Mouse (Mus musculus): ENCODE measurements at regions not wholly inside any gene's neighbourhood (a gene's known extent, or its start where the extent isn't known, plus 50 kb on each side); places are given as distances from the start of the nearest gene placed in this dataset.

DNA sequence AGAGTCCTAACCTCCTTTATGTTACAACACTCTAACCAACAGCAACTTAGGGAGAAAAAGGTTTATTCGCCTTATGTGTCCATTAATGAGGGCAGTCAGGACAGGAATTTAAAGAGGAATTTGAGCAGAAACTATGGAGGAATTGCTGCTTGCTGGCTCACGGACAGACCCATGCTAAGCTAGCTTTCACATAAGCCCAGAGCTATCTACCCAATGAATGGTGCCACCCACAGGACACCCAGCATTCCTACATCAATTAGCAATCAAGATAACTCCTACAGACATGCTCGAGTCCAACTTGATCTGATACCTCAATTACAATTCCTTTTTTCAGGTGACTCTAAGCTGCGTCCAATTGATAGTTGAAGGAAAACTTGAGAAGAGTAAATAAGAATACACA lies 1021.2 kb upstream of the Gm7489 start:
- 91% methylated on average over 4 of the region's 4 CpGs for WGBS
- Histone ChIP-seq H3K27ac (ENCODE audit: low read depth, low read length) (no peak overlapping the region), H3K9ac (replicated peaks; ENCODE audit: low read depth, low read length) (no peak overlapping the region), H3K27me3 (ENCODE audit: control insufficient read depth, insufficient read depth, low read length) (no peaks in the 10 kb centered on the region), H3K9me3 (ENCODE audit: control insufficient read depth, low read length) (no peaks in the 10 kb centered on the region), H3K4me3 (ENCODE audit: low read depth, low read length) (no peak overlapping the region), H3K4me2 (ENCODE audit: low read depth, low read length) (no peak overlapping the region), H3K36me3 (ENCODE audit: control insufficient read depth, insufficient read depth, low read length) (no peaks in the 10 kb centered on the region), H3K4me1 (ENCODE audit: control insufficient read depth, insufficient read depth, low read length) (no peaks in the 10 kb centered on the region)
- ATAC-seq (ENCODE audit: low read depth) = no peak

DNA sequence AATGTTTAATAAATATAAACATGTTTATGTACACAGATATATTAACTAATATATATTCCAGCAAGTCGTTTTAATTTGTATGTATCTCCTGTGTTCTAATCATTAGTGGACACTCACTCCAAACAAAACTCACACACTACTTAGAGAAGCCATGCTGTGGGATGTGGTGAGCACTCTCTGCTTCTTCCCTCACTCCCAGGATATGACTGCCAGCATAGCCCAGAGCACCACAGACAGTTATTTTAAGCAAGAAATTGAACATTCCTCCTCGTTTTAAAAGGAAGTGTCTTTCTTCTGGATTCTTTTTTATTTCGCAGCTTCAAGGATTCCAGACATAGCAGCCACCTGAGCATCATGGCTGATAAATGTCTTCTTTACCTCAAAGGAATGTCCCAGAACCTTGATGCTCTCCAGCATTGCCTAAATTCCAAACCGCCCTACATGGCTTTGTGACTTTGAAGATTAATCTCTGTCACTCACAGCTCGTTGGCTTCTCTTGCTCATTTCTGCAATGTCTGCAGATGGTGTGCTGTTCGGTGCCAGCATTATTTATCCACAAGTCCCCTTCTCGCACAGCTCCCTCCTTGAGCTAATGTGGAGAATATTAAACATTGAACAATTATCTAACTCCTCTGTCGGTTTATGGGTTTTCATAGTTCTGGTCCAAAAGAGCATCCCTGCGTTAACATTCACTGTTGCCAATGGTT lies 992.3 kb upstream of the Gm7489 start:
- ATAC-seq (ENCODE audit: low read depth) = no peak
- Histone ChIP-seq H3K9ac (replicated peaks; ENCODE audit: low read depth, low read length) (no peak overlapping the region), H3K4me1 (ENCODE audit: control insufficient read depth, insufficient read depth, low read length) (no peaks in the 10 kb centered on the region), H3K4me3 (ENCODE audit: low read depth, low read length) (no peak overlapping the region), H3K27me3 (ENCODE audit: control insufficient read depth, insufficient read depth, low read length) (no peaks in the 10 kb centered on the region), H3K9me3 (ENCODE audit: control insufficient read depth, low read length) (no peaks in the 10 kb centered on the region), H3K36me3 (ENCODE audit: control insufficient read depth, insufficient read depth, low read length) (no peaks in the 10 kb centered on the region), H3K27ac (ENCODE audit: low read depth, low read length) (no peak overlapping the region), H3K4me2 (ENCODE audit: low read depth, low read length) (no peak overlapping the region)
- 79% methylated on average over 9 of the region's 9 CpGs for WGBS

DNA sequence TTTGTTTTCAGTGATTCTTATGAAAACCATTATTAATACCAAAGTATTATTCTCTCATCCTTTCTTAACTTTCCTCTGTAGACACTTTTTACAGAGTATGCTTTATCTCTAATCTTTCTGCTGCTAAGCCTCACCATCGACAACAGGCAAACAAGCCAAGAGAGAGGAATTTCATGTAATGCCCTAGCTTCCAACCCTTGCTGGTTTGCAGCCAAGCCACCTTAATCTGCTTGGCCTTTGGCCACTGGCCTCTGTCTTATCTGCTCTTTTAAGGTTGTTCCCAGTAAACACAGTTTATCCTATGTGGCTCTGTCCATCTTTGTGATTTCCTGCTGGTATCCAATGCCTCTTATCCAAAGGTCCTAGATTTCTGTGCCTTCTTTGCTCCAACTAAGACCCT lies 986.6 kb upstream of the Gm7489 start:
- H3K9me3 ChIP-seq (ENCODE audit: control insufficient read depth, low read length) = no peaks in the 10 kb centered on the region
- H3K27me3 ChIP-seq (ENCODE audit: control insufficient read depth, insufficient read depth, low read length) = no peaks in the 10 kb centered on the region
- WGBS = 90% methylated on average over 1 of the region's 1 CpGs
- no peak overlapping the region for H3K4me3 ChIP-seq (ENCODE audit: low read depth, low read length)
- no peak overlapping the region for H3K27ac ChIP-seq (ENCODE audit: low read depth, low read length)
- H3K9ac ChIP-seq (replicated peaks; ENCODE audit: low read depth, low read length) = no peak overlapping the region
- H3K4me2 ChIP-seq (ENCODE audit: low read depth, low read length) = no peak overlapping the region
- H3K36me3 ChIP-seq (ENCODE audit: control insufficient read depth, insufficient read depth, low read length) = no peaks in the 10 kb centered on the region
- H3K4me1 ChIP-seq (ENCODE audit: control insufficient read depth, insufficient read depth, low read length) = no peaks in the 10 kb centered on the region
- ATAC-seq (ENCODE audit: low read depth) = no peak

DNA sequence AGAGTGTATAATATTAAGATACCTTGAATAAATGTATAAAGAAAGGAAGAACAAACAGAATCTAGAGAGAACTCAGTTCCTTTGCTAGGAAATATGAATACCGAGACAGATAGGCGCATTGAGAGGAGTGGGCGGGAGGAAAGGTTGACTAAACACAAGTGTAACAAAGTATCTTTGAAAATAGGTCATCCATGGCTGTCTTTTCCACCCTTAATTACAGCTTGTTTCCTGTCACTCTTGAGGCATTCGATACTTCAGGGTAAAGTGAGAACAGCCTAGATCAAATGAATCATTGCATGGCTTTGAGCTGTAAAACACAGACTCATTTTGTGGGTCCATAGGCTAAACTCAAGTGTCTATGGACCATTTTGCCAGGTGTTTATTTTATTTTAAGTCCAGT lies 985.3 kb upstream of the Gm7489 start:
- no peaks in the 10 kb centered on the region for H3K4me1 ChIP-seq (ENCODE audit: control insufficient read depth, insufficient read depth, low read length)
- no peak overlapping the region for H3K4me2 ChIP-seq (ENCODE audit: low read depth, low read length)
- no peak overlapping the region for H3K4me3 ChIP-seq (ENCODE audit: low read depth, low read length)
- H3K9ac ChIP-seq (replicated peaks; ENCODE audit: low read depth, low read length) = no peak overlapping the region
- no peaks in the 10 kb centered on the region for H3K27me3 ChIP-seq (ENCODE audit: control insufficient read depth, insufficient read depth, low read length)
- no peaks in the 10 kb centered on the region for H3K9me3 ChIP-seq (ENCODE audit: control insufficient read depth, low read length)
- no peak for ATAC-seq (ENCODE audit: low read depth)
- H3K36me3 ChIP-seq (ENCODE audit: control insufficient read depth, insufficient read depth, low read length) = no peaks in the 10 kb centered on the region
- H3K27ac ChIP-seq (ENCODE audit: low read depth, low read length) = no peak overlapping the region
- 90% methylated on average over 4 of the region's 4 CpGs for WGBS

DNA sequence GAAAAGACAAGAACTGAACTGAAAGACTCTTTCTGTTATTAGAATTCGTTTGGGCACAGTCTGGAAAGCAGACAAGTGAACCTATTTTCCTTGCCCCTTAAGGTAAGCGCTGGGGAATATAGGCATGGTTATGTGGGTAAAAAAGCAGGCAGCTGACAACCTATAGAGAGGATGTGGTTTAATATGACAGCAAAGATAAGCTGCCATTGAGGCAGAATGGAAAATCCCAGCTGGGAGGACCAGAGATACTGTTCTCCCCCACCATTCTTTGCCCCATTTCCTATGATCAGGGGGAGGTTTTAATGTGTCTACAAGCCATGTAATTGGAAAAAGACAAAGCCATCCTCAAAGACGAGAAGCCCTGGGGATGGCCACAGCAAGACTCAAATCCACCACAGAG lies 984.9 kb upstream of the Gm7489 start:
- H3K27me3 ChIP-seq (ENCODE audit: control insufficient read depth, insufficient read depth, low read length) = no peaks in the 10 kb centered on the region
- H3K4me2 ChIP-seq (ENCODE audit: low read depth, low read length) = no peak overlapping the region
- H3K9ac ChIP-seq (replicated peaks; ENCODE audit: low read depth, low read length) = no peak overlapping the region
- H3K36me3 ChIP-seq (ENCODE audit: control insufficient read depth, insufficient read depth, low read length) = no peaks in the 10 kb centered on the region
- 84% methylated on average over 3 of the region's 3 CpGs for WGBS
- no peaks in the 10 kb centered on the region for H3K4me1 ChIP-seq (ENCODE audit: control insufficient read depth, insufficient read depth, low read length)
- H3K27ac ChIP-seq (ENCODE audit: low read depth, low read length) = no peak overlapping the region
- no peak overlapping the region for H3K4me3 ChIP-seq (ENCODE audit: low read depth, low read length)
- no peaks in the 10 kb centered on the region for H3K9me3 ChIP-seq (ENCODE audit: control insufficient read depth, low read length)
- no peak for ATAC-seq (ENCODE audit: low read depth)

DNA sequence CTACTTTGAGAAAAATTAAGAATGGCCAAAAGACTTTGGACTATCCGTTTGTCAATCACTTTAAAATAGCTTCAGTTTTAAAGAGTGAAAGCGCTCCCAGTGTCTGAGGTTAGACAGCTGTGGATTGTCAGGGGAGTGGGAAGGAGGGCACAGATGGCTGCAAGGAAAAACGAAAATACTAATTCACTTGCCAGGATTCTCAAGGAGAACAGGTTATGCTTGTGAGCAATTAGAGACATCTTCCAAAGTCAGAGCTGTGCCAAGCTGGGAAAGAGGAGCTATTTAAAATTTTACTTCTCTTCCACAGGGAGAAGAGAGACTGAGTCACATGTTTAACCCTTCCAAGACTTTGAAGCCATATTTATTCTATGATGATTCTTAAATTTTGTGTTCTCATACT lies 979.5 kb upstream of the Gm7489 start:
- H3K4me2 ChIP-seq (ENCODE audit: low read depth, low read length) = no peak overlapping the region
- H3K4me3 ChIP-seq (ENCODE audit: low read depth, low read length) = no peak overlapping the region
- H3K9me3 ChIP-seq (ENCODE audit: control insufficient read depth, low read length) = no peaks in the 10 kb centered on the region
- no peak overlapping the region for H3K9ac ChIP-seq (replicated peaks; ENCODE audit: low read depth, low read length)
- H3K4me1 ChIP-seq (ENCODE audit: control insufficient read depth, insufficient read depth, low read length) = no peaks in the 10 kb centered on the region
- 80% methylated on average over 3 of the region's 3 CpGs for WGBS
- no peak overlapping the region for H3K27ac ChIP-seq (ENCODE audit: low read depth, low read length)
- ATAC-seq (ENCODE audit: low read depth) = no peak
- no peaks in the 10 kb centered on the region for H3K27me3 ChIP-seq (ENCODE audit: control insufficient read depth, insufficient read depth, low read length)
- H3K36me3 ChIP-seq (ENCODE audit: control insufficient read depth, insufficient read depth, low read length) = no peaks in the 10 kb centered on the region

DNA sequence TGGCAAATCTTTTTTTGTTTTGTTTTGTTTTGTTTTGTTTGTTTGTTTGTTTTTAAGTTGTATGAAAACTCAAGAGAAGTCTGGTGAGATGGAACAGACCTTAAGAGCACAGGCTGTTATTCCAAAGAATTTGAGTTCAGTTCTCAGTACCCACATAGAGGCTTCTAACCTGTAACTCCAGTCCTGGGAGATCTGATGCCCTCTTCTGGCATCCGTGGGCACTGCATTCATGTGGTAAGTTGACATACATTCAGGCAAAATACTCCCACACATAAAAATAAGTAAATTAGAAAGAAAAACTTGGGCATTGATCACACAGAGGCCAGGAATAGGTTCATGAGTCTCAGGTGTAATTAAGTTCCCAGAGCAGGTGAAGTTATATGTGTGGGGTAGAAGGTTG lies 977.5 kb upstream of the Gm7489 start:
- Histone ChIP-seq H3K9me3 (ENCODE audit: control insufficient read depth, low read length) (no peaks in the 10 kb centered on the region), H3K4me2 (ENCODE audit: low read depth, low read length) (no peak overlapping the region)

DNA sequence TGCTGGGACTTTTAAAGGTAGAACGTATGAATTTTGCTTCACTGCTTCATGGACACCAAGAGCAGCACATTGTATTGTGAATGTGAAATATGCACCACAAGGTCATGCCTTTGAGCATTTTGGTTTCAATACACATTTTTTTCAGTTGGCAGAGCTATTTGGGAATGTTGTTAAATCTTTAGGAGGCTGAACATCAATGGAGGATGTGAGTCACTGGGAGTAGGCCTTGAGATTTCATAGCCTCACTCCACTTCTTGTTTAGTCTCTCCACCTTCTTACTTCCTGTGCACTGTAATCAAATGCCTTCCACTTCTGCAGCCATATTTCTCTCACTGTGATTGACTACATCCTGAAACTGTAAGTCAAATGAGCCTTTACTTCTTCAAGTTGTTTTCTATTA lies 962.4 kb upstream of the Gm7489 start:
- Histone ChIP-seq H3K27me3 (ENCODE audit: control insufficient read depth, insufficient read depth, low read length) (no peaks in the 10 kb centered on the region), H3K36me3 (ENCODE audit: control insufficient read depth, insufficient read depth, low read length) (no peaks in the 10 kb centered on the region), H3K27ac (ENCODE audit: low read depth, low read length) (no peak overlapping the region), H3K9ac (replicated peaks; ENCODE audit: low read depth, low read length) (no peak overlapping the region), H3K4me1 (ENCODE audit: control insufficient read depth, insufficient read depth, low read length) (no peaks in the 10 kb centered on the region), H3K4me3 (ENCODE audit: low read depth, low read length) (no peak overlapping the region), H3K4me2 (ENCODE audit: low read depth, low read length) (no peak overlapping the region), H3K9me3 (ENCODE audit: control insufficient read depth, low read length) (no peaks in the 10 kb centered on the region)
- 78% methylated on average over 1 of the region's 1 CpGs for WGBS
- ATAC-seq (ENCODE audit: low read depth) = no peak

More for the DNA sequence above, 977.5 kb upstream of the Gm7489 start:
- no peak for ATAC-seq (ENCODE audit: low read depth)
- Histone ChIP-seq H3K9ac (replicated peaks; ENCODE audit: low read depth, low read length) (no peak overlapping the region), H3K4me3 (ENCODE audit: low read depth, low read length) (no peak overlapping the region), H3K27ac (ENCODE audit: low read depth, low read length) (no peak overlapping the region), H3K4me1 (ENCODE audit: control insufficient read depth, insufficient read depth, low read length) (no peaks in the 10 kb centered on the region), H3K27me3 (ENCODE audit: control insufficient read depth, insufficient read depth, low read length) (no peaks in the 10 kb centered on the region), H3K36me3 (ENCODE audit: control insufficient read depth, insufficient read depth, low read length) (no peaks in the 10 kb centered on the region)
- 50% methylated on average over 1 of the region's 1 CpGs for WGBS

DNA sequence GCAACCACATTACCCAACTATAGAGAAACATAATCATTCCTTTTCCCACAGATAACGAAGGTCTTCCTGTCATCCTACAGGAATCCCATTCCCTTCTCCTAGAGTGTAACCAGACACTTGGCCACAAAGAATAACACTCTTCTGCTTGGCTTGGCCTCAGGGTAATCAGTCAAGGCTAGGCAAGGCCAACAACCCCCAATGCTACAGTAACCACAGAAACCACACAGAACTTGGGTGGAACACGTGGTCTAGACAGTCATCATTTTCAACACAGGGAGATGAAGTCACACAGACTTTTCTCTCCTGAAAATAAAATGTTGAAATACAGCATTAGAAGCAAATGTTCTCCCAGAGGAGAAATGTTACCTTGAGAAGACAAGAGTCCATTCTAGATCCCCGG lies 956.3 kb upstream of the Gm7489 start:
- H3K27me3 ChIP-seq (ENCODE audit: control insufficient read depth, insufficient read depth, low read length) = no peaks in the 10 kb centered on the region
- no peak overlapping the region for H3K9ac ChIP-seq (replicated peaks; ENCODE audit: low read depth, low read length)
- H3K27ac ChIP-seq (ENCODE audit: low read depth, low read length) = no peak overlapping the region
- H3K9me3 ChIP-seq (ENCODE audit: control insufficient read depth, low read length) = no peaks in the 10 kb centered on the region
- 77% methylated on average over 3 of the region's 3 CpGs for WGBS
- ATAC-seq (ENCODE audit: low read depth) = no peak
- H3K4me2 ChIP-seq (ENCODE audit: low read depth, low read length) = no peak overlapping the region
- H3K4me3 ChIP-seq (ENCODE audit: low read depth, low read length) = no peak overlapping the region
- H3K36me3 ChIP-seq (ENCODE audit: control insufficient read depth, insufficient read depth, low read length) = no peaks in the 10 kb centered on the region
- H3K4me1 ChIP-seq (ENCODE audit: control insufficient read depth, insufficient read depth, low read length) = no peaks in the 10 kb centered on the region

Data from neural tube, embryonic 14.5 days (tissue).